Mouse (Mus musculus) neural tube, embryonic 11.5 days (tissue): ENCODE measurements around the gene Ephb1. TPM values are rescaled to one million over a fixed set of nuclear protein-coding genes. Genes with fewer than 3 reads are reported as not detected.

Source experiments
- ATAC-seq: fragments of 200-750 bp; cut with Nextera tagmentation; 2 replicates; pipeline ENCODE4 v1.8.0; 2017; ENCODE audit warnings: moderate number of reproducible peaks, mild to moderate bottlenecking, moderate TSS enrichment, moderate library complexity; ENCODE audit not compliant: insufficient read depth, low FRiP score, low TSS enrichment
- DNase-seq: peaks from one replicate; pipeline ENCODE4 v3.0.0-alpha.2; 2015; ENCODE audit warnings: low spot score
- H3K27ac ChIP-seq: fragments of 300-500 bp; sonication (generic); 2 replicates; pipeline ENCODE4 v1.5.1; 2014; ENCODE audit warnings: low read depth, mild to moderate bottlenecking, low read length
- H3K27me3 ChIP-seq: fragments of 300-500 bp; sonication (generic); 2 replicates; pipeline ENCODE4 v1.6.1; 2014; ENCODE audit warnings: mild to moderate bottlenecking, low read length, mixed read lengths; ENCODE audit not compliant: control insufficient read depth, insufficient read depth
- H3K36me3 ChIP-seq: fragments of 300-500 bp; sonication (generic); 2 replicates; pipeline ENCODE4 v1.6.1; 2014; ENCODE audit warnings: mild to moderate bottlenecking, low read length, moderate library complexity, mixed read lengths; ENCODE audit not compliant: control insufficient read depth, insufficient read depth
- H3K4me1 ChIP-seq: fragments of 300-500 bp; sonication (generic); 2 replicates; pipeline ENCODE4 v1.6.1; 2014; ENCODE audit warnings: low read length, mixed read lengths; ENCODE audit not compliant: control insufficient read depth, insufficient read depth
- H3K4me2 ChIP-seq: fragments of 300-500 bp; sonication (generic); 2 replicates; pipeline ENCODE4 v1.6.1; 2014; ENCODE audit warnings: low read depth, mild to moderate bottlenecking, moderate library complexity
- H3K4me3 ChIP-seq: fragments of 300-500 bp; sonication (generic); 2 replicates; pipeline ENCODE4 v1.5.1; 2014; ENCODE audit warnings: low read depth, low read length
- H3K9ac ChIP-seq: fragments of 300-500 bp; sonication (generic); 2 replicates; pipeline ENCODE4 v1.6.1; 2014; ENCODE audit warnings: mild to moderate bottlenecking, low read length
- H3K9me3 ChIP-seq: fragments of 300-500 bp; sonication (generic); 2 replicates; pipeline ENCODE4 v1.6.1; 2016; ENCODE audit warnings: low read length; ENCODE audit not compliant: control insufficient read depth
- WGBS: fragments of 180-500 bp; shearing (Covaris S2); extraction: QIAGEN DNeasy Blood & Tissue Kit; methylation state at CpG from one replicate; pipeline ENCODE4 v1.1.7; 2014; 5-methylcytosine and 5-hydroxymethylcytosine counted together
- polyA plus RNA-seq: library from polyadenylated mRNA; unstranded; fragments of >200 nt; fragmentation: Nextera tagmentation; extraction: Ambion mirVana; gene quantifications from 2 replicates; pipeline ENCODE4 v1.2.1, GENCODE M21; 2014

The Ephb1 gene
- polyA plus RNA-seq, 1 experiment from 2014 or later = 11.2 TPM

DNA sequence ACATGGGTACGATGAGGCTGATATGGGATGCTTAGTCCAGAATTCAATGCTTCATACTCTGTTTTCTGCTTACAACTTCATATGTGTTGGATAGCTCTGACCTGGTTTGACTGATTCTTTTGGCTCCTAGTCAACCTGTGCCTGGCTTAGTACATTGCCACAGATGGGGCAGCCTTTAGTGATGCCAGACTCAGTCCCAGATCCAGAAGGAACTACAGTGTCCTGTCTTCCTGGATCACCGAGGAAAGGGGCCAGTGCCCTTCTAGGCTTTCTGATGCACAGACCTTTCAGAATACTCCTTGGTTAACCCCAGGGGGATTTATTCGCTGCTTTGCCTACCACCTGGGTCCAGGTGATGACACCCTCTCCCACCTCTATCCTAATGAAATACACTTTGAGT lies 66.1 kb downstream of the Ephb1 start:
- H3K27me3 ChIP-seq = no peaks in the 10 kb centered on the region
- no peaks in the 10 kb centered on the region for H3K4me1 ChIP-seq
- no peaks in the 10 kb centered on the region for H3K36me3 ChIP-seq
- H3K27ac ChIP-seq = no peak overlapping the region
- H3K4me3 ChIP-seq = no peak overlapping the region
- no peak for DNase-seq
- H3K4me2 ChIP-seq = no peak overlapping the region
- no peak for ATAC-seq
- 92% methylated on average over 3 of the region's 3 CpGs for WGBS
- H3K9me3 ChIP-seq = no peaks in the 10 kb centered on the region
- no peak overlapping the region for H3K9ac ChIP-seq

DNA sequence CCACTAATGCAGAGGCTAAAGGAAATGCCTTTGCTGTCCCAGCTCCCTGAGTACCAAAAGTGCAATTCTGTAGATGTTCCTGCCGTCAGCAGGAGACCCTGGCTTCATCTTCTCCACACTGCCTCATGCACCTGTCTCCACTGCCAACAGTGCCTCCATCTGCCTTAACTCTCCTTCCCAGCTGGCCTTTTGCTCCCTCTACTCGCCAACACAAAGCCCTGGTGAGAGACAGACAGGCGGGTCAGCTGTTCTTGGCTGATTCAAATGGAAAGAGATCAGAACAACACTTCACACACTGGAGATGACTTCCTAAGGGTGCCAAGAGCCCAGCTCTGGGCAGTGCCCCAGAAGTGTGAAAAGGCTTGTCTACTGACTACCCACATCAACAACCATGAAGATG lies 78.6 kb downstream of the Ephb1 start:
- Histone ChIP-seq H3K4me2 (no peak overlapping the region), H3K27ac (no peak overlapping the region), H3K27me3 (no peaks in the 10 kb centered on the region), H3K9me3 (no peaks in the 10 kb centered on the region), H3K4me3 (no peak overlapping the region), H3K9ac (no peak overlapping the region), H3K36me3 (no peaks in the 10 kb centered on the region), H3K4me1 (no peaks in the 10 kb centered on the region)
- no peak for DNase-seq
- ATAC-seq = no peak
- WGBS = 75% methylated on average over 3 of the region's 3 CpGs

DNA sequence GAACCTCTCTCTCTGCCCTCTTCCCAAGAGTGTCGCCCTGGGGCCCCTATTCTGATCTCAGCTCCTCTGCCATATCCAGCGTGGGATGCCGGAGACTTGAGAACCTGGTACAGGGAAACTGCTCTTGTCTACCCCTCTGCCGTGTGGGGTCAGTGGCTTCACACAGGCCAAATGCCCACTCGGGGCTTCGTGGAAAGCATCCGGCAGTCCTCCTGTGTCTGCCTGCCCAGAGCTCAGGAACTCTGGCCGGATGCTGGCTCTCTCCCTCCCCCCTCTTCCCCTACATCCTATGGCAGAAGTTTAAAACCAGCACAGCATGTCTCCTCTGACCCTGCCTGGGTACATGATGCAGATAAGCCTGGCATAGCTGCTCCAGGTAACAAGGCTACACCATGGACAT lies 80.5 kb downstream of the Ephb1 start:
- no peak for ATAC-seq
- 66% methylated on average over 8 of the region's 8 CpGs for WGBS
- no peak for DNase-seq
- H3K4me3 ChIP-seq = no peak overlapping the region
- H3K9ac ChIP-seq = no peak overlapping the region
- no peaks in the 10 kb centered on the region for H3K36me3 ChIP-seq
- no peaks in the 10 kb centered on the region for H3K4me1 ChIP-seq
- H3K27me3 ChIP-seq = no peaks in the 10 kb centered on the region
- H3K4me2 ChIP-seq = no peak overlapping the region
- no peak overlapping the region for H3K27ac ChIP-seq
- no peaks in the 10 kb centered on the region for H3K9me3 ChIP-seq

DNA sequence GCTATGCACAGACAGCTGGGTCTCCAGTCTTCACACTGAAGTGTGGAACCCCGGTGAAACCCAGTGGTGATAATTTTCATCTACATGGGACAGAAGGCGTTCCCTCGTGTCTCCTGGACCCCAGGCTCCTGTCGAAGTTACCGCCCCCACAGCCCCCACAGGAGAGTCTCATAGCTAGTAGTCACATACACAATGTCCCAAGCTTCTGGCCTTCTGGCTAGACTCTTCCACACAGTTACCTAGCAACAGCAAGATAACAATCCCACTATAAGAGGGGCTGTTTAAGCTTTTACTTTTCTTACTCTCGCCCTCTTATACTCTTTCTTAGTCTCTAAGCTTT lies 81.1 kb downstream of the Ephb1 start:
- no peak overlapping the region for H3K9ac ChIP-seq
- ATAC-seq (no peak), DNase-seq (no peak)
- 76% methylated on average over 6 of the region's 6 CpGs for WGBS
- H3K4me2 ChIP-seq = no peak overlapping the region
- no peak overlapping the region for H3K27ac ChIP-seq
- no peak overlapping the region for H3K4me3 ChIP-seq
- peaks cover under 1% of the 10 kb centered on the region; the same call in 1 of the 2 replicates for H3K4me1 ChIP-seq
- 0 out of 2 replicates have a peak, but pooled peaks cover 3% of the 10 kb centered on the region for H3K27me3 ChIP-seq
- H3K36me3 ChIP-seq = no peaks in the 10 kb centered on the region
- no peaks in the 10 kb centered on the region for H3K9me3 ChIP-seq

DNA sequence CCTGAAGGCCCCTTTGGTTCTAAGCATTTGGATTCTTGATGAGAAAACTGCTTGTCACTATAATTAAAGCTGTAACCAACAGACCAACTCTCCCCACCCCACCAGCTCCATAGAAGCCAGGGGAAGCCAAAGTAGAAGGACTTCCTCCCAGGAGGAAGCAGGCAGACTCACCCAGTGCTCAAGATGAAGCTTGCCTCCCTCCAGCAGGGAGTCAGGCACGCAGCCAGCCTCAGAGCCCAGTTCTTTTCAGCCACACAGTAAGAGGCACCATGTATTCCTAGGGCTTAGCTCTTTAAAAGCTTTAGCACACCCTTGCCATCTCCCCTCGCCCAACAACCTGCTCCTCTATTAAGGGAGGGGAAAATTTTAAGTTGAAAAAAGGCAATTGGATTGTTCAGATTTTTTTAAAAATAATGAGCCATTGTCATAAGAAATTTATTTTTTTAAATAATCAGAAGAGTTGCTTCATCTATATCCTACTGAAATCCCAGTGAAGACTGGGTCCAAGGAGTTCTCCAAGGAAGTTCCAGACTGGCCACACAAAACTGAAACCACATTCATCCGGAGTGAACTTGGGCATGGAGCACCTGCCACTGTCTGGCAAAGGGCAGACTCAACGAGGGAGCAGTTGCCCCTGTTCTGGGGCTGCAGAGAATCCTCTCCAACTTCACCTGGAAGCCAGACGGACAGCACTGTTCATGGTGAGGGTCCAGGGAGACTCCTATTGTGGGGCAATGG lies 81.6 kb downstream of the Ephb1 start:
- Histone ChIP-seq H3K4me2 (no peak overlapping the region), H3K4me3 (no peak overlapping the region), H3K36me3 (no peaks in the 10 kb centered on the region), H3K4me1 (peaks cover 3% of the 10 kb centered on the region; the same call in 1 of the 2 replicates), H3K9me3 (no peaks in the 10 kb centered on the region), H3K27me3 (0 out of 2 replicates have a peak, but pooled peaks cover 7% of the 10 kb centered on the region), H3K27ac (no peak overlapping the region), H3K9ac (no peak overlapping the region)
- DNase-seq (no peak), ATAC-seq (no peak)
- 67% methylated on average over 5 of the region's 5 CpGs for WGBS

DNA sequence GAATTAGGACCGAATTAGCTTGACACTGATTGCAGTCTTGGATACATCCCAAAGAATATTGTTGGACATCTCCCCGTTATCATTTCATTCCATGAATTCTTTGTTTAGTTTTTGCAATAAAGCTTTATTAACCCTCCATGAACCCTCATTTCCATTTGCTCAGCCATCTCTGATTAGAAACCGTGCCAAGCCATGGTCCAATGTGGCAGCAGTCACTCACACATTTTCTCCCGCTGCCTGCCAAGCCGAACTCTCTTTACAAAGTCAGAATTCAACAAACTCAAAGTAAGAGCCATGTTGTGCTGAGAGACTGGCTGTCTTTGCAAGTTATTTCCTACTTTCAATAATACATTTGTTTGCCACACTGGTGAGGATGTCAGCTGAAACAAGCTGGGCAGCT lies 84.0 kb downstream of the Ephb1 start:
- WGBS = 94% methylated on average over 5 of the region's 5 CpGs

DNA sequence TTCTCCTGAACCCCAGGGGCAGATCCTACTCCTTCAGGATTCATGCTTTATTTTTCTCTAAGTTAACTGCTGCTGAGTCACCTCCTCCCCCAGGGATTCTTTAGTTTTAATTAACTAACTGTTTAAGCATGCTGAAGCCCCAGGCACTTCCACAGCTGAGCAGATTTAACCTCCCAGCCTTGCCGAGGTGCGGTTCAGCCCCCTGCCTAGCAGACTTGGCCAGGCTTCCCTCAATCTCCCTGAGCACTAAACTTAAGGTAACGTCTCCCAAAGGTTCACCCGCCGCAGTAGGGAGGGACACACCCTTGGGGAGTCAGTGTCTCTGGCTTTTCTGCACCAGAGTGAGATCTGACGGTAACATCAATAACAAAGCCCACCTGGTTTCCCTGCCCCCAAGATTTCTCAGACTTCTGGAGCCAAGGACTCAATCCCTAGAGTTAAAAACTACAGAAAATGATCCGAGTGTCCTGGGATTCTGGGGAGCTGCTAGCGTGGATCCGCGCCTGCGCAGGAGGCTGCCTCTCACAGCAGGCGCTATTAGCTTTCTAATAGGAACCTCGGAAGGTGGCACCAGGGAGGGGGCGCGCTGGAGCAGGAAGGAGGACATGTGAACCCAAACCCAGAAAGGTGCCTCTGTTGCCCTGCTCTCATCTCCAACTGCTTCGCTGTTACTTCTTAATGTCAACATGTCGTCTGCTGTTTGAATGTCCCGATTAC lies 87.0 kb downstream of the Ephb1 start:
- H3K27ac ChIP-seq = no peak overlapping the region
- peaks cover 8% of the 10 kb centered on the region for H3K4me1 ChIP-seq
- no peak overlapping the region for H3K9ac ChIP-seq
- H3K4me2 ChIP-seq = peak overlapping the region; percentile 45
- no peaks in the 10 kb centered on the region for H3K9me3 ChIP-seq
- 0 out of 2 replicates have a peak, but pooled peaks cover 9% of the 10 kb centered on the region for H3K27me3 ChIP-seq
- peak overlapping the region; percentile 14; the same call in 1 of the 2 replicates for H3K4me3 ChIP-seq
- DNase-seq = peak; percentile 56
- WGBS = 1% methylated on average over 18 of the region's 18 CpGs
- no peak for ATAC-seq
- no peaks in the 10 kb centered on the region for H3K36me3 ChIP-seq

More for the DNA sequence above, 84.0 kb downstream of the Ephb1 start:
- H3K9me3 ChIP-seq = no peaks in the 10 kb centered on the region
- ATAC-seq = no peak
- H3K27me3 ChIP-seq = 0 out of 2 replicates have a peak, but pooled peaks cover 9% of the 10 kb centered on the region
- H3K36me3 ChIP-seq = no peaks in the 10 kb centered on the region
- H3K4me3 ChIP-seq = no peak overlapping the region
- peaks cover 8% of the 10 kb centered on the region for H3K4me1 ChIP-seq
- DNase-seq = no peak
- no peak overlapping the region for H3K27ac ChIP-seq
- H3K4me2 ChIP-seq = no peak overlapping the region
- no peak overlapping the region for H3K9ac ChIP-seq

DNA sequence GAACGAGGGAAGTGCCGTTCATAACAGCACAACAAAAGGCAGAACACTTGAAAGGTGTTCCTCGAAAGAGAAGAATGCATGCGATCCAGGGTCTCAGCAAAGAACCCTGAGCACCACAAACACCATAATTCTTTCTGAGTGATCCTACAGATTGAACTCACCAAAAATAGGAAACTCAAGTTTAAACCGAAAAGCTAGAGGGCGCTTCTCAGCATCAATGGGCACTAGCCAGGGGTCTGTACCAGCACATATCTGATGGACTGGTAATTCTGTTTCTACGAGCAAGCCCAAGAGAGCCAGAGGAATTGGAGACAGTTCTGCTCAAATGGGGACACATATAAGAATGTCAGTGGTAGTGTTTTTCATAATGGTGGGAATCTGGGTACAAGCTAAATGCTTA lies 90.7 kb downstream of the Ephb1 start:
- no peaks in the 10 kb centered on the region for H3K9me3 ChIP-seq
- WGBS = 32% methylated on average over 7 of the region's 7 CpGs
- H3K27me3 ChIP-seq = peaks cover 10% of the 10 kb centered on the region; the same call in 1 of the 2 replicates

DNA sequence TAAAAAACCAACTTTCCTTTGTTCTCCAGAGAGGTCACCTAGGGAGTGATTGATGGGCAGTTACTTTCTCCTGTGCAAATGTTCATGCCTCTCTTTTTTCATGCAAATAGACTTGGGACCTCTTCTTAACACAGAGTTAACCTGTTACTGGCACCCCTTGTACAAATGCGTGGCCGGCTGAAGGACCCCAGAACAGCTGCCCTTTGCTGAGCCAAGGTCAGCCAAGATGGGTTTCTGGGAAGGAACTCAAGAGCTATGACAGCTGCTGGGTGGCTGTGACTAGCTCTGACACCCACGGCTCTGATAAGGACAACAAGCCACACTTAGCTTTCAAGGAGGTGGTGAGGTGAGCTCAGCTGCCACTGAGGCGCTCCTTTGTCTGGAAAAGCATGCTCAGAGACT lies 92.4 kb downstream of the Ephb1 start:
- WGBS = 9% methylated on average over 4 of the region's 4 CpGs
- Histone ChIP-seq H3K4me1 (peaks cover 13% of the 10 kb centered on the region), H3K27me3 (peaks cover 2% of the 10 kb centered on the region; the same call in 1 of the 2 replicates), H3K36me3 (no peaks in the 10 kb centered on the region), H3K9ac (no peak overlapping the region), H3K4me2 (no peak overlapping the region), H3K4me3 (no peak overlapping the region), H3K9me3 (no peaks in the 10 kb centered on the region), H3K27ac (no peak overlapping the region)
- ATAC-seq (peak; percentile 56; the same call in 1 of the 2 replicates), DNase-seq (peak; percentile 45)

More for the DNA sequence above, 90.7 kb downstream of the Ephb1 start:
- no peak for ATAC-seq
- H3K27ac ChIP-seq = no peak overlapping the region
- no peaks in the 10 kb centered on the region for H3K36me3 ChIP-seq
- no peak overlapping the region for H3K9ac ChIP-seq
- no peak overlapping the region for H3K4me3 ChIP-seq
- peaks cover 20% of the 10 kb centered on the region for H3K4me1 ChIP-seq
- H3K4me2 ChIP-seq = no peak overlapping the region
- no peak for DNase-seq
